9 mouse cellular contexts compared by ENCODE assay signal in the genomic region with DNA sequence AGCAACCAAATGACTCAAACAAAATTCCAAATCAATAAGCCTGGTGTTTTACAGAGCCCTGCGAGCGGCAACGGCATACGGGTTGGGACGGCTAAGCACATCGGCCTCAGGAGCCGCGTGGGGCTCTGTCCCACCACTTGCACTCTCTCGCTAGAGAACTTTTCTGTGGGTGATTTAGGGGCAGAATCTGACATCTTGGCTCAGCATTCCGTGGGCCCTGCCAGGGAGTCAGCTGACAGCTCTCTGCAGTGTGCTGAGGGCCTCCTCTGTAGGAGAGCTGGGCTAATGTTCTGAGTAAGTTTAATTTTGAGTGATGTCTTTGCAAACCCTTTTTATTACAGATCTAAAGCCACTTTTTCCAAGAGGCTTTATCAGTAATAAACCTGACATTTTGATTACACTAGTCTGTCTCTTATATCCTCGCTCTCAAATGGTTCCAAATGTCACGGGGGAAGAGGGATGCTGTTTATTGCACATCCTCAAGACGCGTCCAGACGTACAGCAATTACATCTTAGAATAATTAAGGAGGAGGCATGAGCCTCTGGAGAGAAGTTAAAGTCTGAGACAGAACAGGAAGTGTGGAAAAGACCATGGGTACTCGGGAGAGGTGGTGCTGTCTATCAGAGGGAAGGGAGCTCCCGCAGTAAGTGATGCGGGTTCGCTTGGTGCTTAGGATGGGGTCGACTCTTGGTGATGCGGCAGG.
A peak's percentile ranks its signal among the peaks of the same experiment; 100 is the strongest.
DNase-seq lines count a peak whose midpoint lies in the region; ATAC-seq and TF ChIP-seq lines count a peak whose summit lies in the region.
"Had no signal": no experiment of that assay in that cellular context is flagged by ENCODE, and none has a peak within 500 bp of the region (broad histone marks: within the 10 kb centered on the region; RNA-seq: fewer than 3 reads in every experiment).

No protein-coding gene starts in this region.

- no peaks in the 10 kb centered on the region for H3K9me3 ChIP-seq in liver, postnatal 0 days (ENCODE audit: low read length)
- H3K9me3 ChIP-seq in liver, embryonic 12.5 days (replicated peaks) = peaks cover 7% of the 10 kb centered on the region; the same call in 1 of the 2 replicates
- H3K9me3 ChIP-seq in hindbrain, embryonic 16.5 days (ENCODE audit: control insufficient read depth, low read length) = no peaks in the 10 kb centered on the region
- no peaks in the 10 kb centered on the region for H3K9me3 ChIP-seq in lung, postnatal 0 days (ENCODE audit: low read length)
- no peaks in the 10 kb centered on the region for H3K9me3 ChIP-seq in forebrain, embryonic 16.5 days (ENCODE audit: control insufficient read depth, low read length)

- peaks cover 11% of the 10 kb centered on the region; the same call in 1 of the 2 replicates for H3K36me3 ChIP-seq in liver, postnatal 0 days (replicated peaks; ENCODE audit: insufficient read depth, low read length)
- H3K36me3 ChIP-seq in liver, embryonic 12.5 days = 0 out of 2 replicates have a peak, but pooled peaks cover 11% of the 10 kb centered on the region
- no peaks in the 10 kb centered on the region for H3K36me3 ChIP-seq in hindbrain, embryonic 16.5 days (ENCODE audit: control insufficient read depth, insufficient read depth, low read length)
- no peaks in the 10 kb centered on the region for H3K36me3 ChIP-seq in lung, postnatal 0 days (ENCODE audit: insufficient read depth, low read length)
- H3K36me3 ChIP-seq in forebrain, embryonic 16.5 days (ENCODE audit: control insufficient read depth, insufficient read depth) = no peaks in the 10 kb centered on the region

- ATAC-seq in liver, postnatal 0 days = no peak
- ATAC-seq in liver, embryonic 12.5 days = no peak
- ATAC-seq in hindbrain, embryonic 16.5 days = peak; percentile 72
- peak; percentile 64; the same call in 1 of the 2 replicates for ATAC-seq in lung, postnatal 0 days
- ATAC-seq in forebrain, embryonic 16.5 days = no peak

- no peak overlapping the region for H3K4me3 ChIP-seq in liver, postnatal 0 days (ENCODE audit: low read depth, low read length)
- H3K4me3 ChIP-seq in liver, embryonic 12.5 days = no peak overlapping the region
- no peak overlapping the region for H3K4me3 ChIP-seq in hindbrain, embryonic 16.5 days (ENCODE audit: low read length)
- no peak overlapping the region for H3K4me3 ChIP-seq in lung, postnatal 0 days (ENCODE audit: low read depth, low read length)
- H3K4me3 ChIP-seq in forebrain, embryonic 16.5 days (replicated peaks; ENCODE audit: low read length) = no peak overlapping the region

- peak; percentile 32 for DNase-seq in cerebellum, adult 18-20 months
- no peak for DNase-seq in cerebellum, adult 11 months
- no peak for DNase-seq in liver, postnatal 0 days
- DNase-seq in lung, postnatal 0 days (ENCODE audit: low spot score) = no peak
- DNase-seq in thymus, postnatal 4 days = no peak

- H3K27me3 ChIP-seq in liver, postnatal 0 days (ENCODE audit: insufficient read depth, low read length) = no peaks in the 10 kb centered on the region
- H3K27me3 ChIP-seq in liver, embryonic 12.5 days (replicated peaks) = no peaks in the 10 kb centered on the region
- no peaks in the 10 kb centered on the region for H3K27me3 ChIP-seq in hindbrain, embryonic 16.5 days (replicated peaks; ENCODE audit: control insufficient read depth, insufficient read depth, low read length)
- H3K27me3 ChIP-seq in lung, postnatal 0 days (replicated peaks; ENCODE audit: insufficient read depth, low read length) = no peaks in the 10 kb centered on the region
- no peaks in the 10 kb centered on the region for H3K27me3 ChIP-seq in forebrain, embryonic 16.5 days (replicated peaks; ENCODE audit: control insufficient read depth, insufficient read depth, low read length)

- H3K4me1 ChIP-seq in liver, postnatal 0 days (ENCODE audit: insufficient read depth) = peaks cover 5% of the 10 kb centered on the region; the same call in 1 of the 2 replicates
- H3K4me1 ChIP-seq in liver, embryonic 12.5 days = no peaks in the 10 kb centered on the region
- peaks cover 11% of the 10 kb centered on the region; the same call in 1 of the 2 replicates for H3K4me1 ChIP-seq in hindbrain, embryonic 16.5 days (ENCODE audit: control insufficient read depth, insufficient read depth, low read depth, low read length)
- H3K4me1 ChIP-seq in lung, postnatal 0 days (ENCODE audit: insufficient read depth, low read depth, low read length) = peaks cover 7% of the 10 kb centered on the region
- H3K4me1 ChIP-seq in forebrain, embryonic 16.5 days (replicated peaks; ENCODE audit: control insufficient read depth, insufficient read depth, low read length) = no peaks in the 10 kb centered on the region

- peak overlapping the region; percentile 26; the same call in 1 of the 2 replicates for H3K27ac ChIP-seq in liver, postnatal 0 days (ENCODE audit: low read depth)
- H3K27ac ChIP-seq in liver, embryonic 12.5 days = no peak overlapping the region
- no peak overlapping the region for H3K27ac ChIP-seq in hindbrain, embryonic 16.5 days (ENCODE audit: low read depth, low read length)
- H3K27ac ChIP-seq in lung, postnatal 0 days (ENCODE audit: low read length) = no peak overlapping the region
- no peak overlapping the region for H3K27ac ChIP-seq in forebrain, embryonic 16.5 days (ENCODE audit: low read length)

- no peak for TF ChIP-seq CTCF in liver, postnatal 0 days (IDR thresholded peaks at IDR 0.05; ENCODE audit: low read depth)
- no peak for TF ChIP-seq CTCF in lung, postnatal 0 days (IDR thresholded peaks at IDR 0.05)

- 88% methylated on average over 21 of the region's 21 CpGs for WGBS in liver, postnatal 0 days (ENCODE audit: insufficient replicate concordance)
- 78% methylated on average over 21 of the region's 21 CpGs for WGBS in liver, embryonic 12.5 days (ENCODE audit: insufficient replicate concordance)
- WGBS in hindbrain, embryonic 16.5 days = 67% methylated on average over 21 of the region's 21 CpGs
- WGBS in lung, postnatal 0 days = 58% methylated on average over 21 of the region's 21 CpGs
- 80% methylated on average over 21 of the region's 21 CpGs for whole genome bisulfite sequencing in forebrain, embryonic 16.5 days

- no peak for TF ChIP-seq EP300 in liver, postnatal 0 days (IDR thresholded peaks at IDR 0.05; ENCODE audit: low read depth)
- TF ChIP-seq EP300 in lung, postnatal 0 days (IDR thresholded peaks at IDR 0.05) = no peak

- no peak overlapping the region for H3K9ac ChIP-seq in liver, postnatal 0 days (replicated peaks)
- H3K9ac ChIP-seq in liver, embryonic 12.5 days = no peak overlapping the region
- H3K9ac ChIP-seq in hindbrain, embryonic 16.5 days (ENCODE audit: low read depth, low read length) = no peak overlapping the region
- H3K9ac ChIP-seq in lung, postnatal 0 days (replicated peaks; ENCODE audit: low read depth) = no peak overlapping the region
- no peak overlapping the region for H3K9ac ChIP-seq in forebrain, embryonic 16.5 days (replicated peaks; ENCODE audit: low read depth, low read length)

- no peak overlapping the region for H3K4me2 ChIP-seq in liver, postnatal 0 days (ENCODE audit: low read depth, low read length)
- H3K4me2 ChIP-seq in liver, embryonic 12.5 days = no peak overlapping the region
- H3K4me2 ChIP-seq in hindbrain, embryonic 16.5 days (ENCODE audit: low read length) = no peak overlapping the region
- H3K4me2 ChIP-seq in lung, postnatal 0 days (replicated peaks; ENCODE audit: low read depth, low read length) = no peak overlapping the region
- no peak overlapping the region for H3K4me2 ChIP-seq in forebrain, embryonic 16.5 days (ENCODE audit: low read length)
- H3K4me2 ChIP-seq: liver, embryonic 11.5 days had no signal

Comparison
In these comparisons a context has a peak if more than half of its experiments do, and no peak if none do; other contexts are left out.
1. DNase-seq: peak in cerebellum, adult 18-20 months (2 of 2); none in cerebellum, adult 11 months (single experiment), liver, postnatal 0 days (single experiment), lung, postnatal 0 days (single experiment) and thymus, postnatal 4 days (single experiment).
2. ATAC-seq: peak in hindbrain, embryonic 16.5 days (single experiment) and lung, postnatal 0 days (single experiment); none in liver, postnatal 0 days (single experiment), liver, embryonic 12.5 days (single experiment) and forebrain, embryonic 16.5 days (single experiment).